Mouse (Mus musculus) hindbrain, embryonic 11.5 days (tissue): ENCODE results near the gene Gng3. TPM values are rescaled to one million over a fixed set of nuclear protein-coding genes. Genes with fewer than 3 reads are reported as not detected.
A peak's percentile ranks its signal among the peaks of the same experiment; 100 is the strongest.
"Not testable (repeated sequence)": the region's sequence is repeated elsewhere in the genome, so short reads cannot be mapped to it uniquely, and the experiment has no call there.

Experiments
- ATAC-seq: fragments of 200-750 bp; cut with Nextera tagmentation; 2 replicates; pipeline ENCODE4 v1.8.0; 2017; ENCODE audit warnings: mild to moderate bottlenecking, moderate TSS enrichment, moderate library complexity; ENCODE audit not compliant: low FRiP score
- DNase-seq: peaks from one replicate; pipeline ENCODE4 v3.0.0-alpha.2; 2015; ENCODE audit warnings: low spot score
- H3K27ac ChIP-seq: fragments of 300-500 bp; sonication (generic); 2 replicates; pipeline ENCODE4 v1.5.1; 2014; ENCODE audit warnings: mild to moderate bottlenecking, low read depth, low read length
- H3K27me3 ChIP-seq: fragments of 300-500 bp; sonication (generic); 2 replicates; pipeline ENCODE4 v1.6.1; 2014; ENCODE audit warnings: mild to moderate bottlenecking, low read length, moderate library complexity, mixed read lengths; ENCODE audit not compliant: control insufficient read depth, insufficient read depth
- H3K36me3 ChIP-seq: fragments of 300-500 bp; sonication (generic); 2 replicates; pipeline ENCODE4 v1.6.1; 2014; ENCODE audit warnings: mild to moderate bottlenecking, low read length, moderate library complexity, mixed read lengths; ENCODE audit not compliant: control insufficient read depth, insufficient read depth
- H3K4me1 ChIP-seq: fragments of 300-500 bp; sonication (generic); replicated peaks from 2 replicates; pipeline ENCODE4 v1.6.1; 2014; ENCODE audit warnings: low read length, mixed read lengths; ENCODE audit not compliant: control insufficient read depth, insufficient read depth
- H3K4me2 ChIP-seq: fragments of 300-500 bp; sonication (generic); replicated peaks from 2 replicates; pipeline ENCODE4 v1.6.1; 2014; ENCODE audit warnings: mild to moderate bottlenecking, low read depth, low read length
- H3K4me3 ChIP-seq: fragments of 300-500 bp; sonication (generic); 2 replicates; pipeline ENCODE4 v1.5.1; 2014; ENCODE audit warnings: low read depth, low read length
- H3K9ac ChIP-seq: fragments of 300-500 bp; sonication (generic); 2 replicates; pipeline ENCODE4 v1.6.1; 2014; ENCODE audit warnings: low read depth, low read length
- H3K9me3 ChIP-seq: fragments of 300-500 bp; sonication (generic); 2 replicates; pipeline ENCODE4 v1.6.1; 2016; ENCODE audit warnings: low read length; ENCODE audit not compliant: control insufficient read depth
- WGBS: fragments of 180-500 bp; shearing (Covaris S2); extraction: QIAGEN DNeasy Blood & Tissue Kit; methylation state at CpG from one replicate; pipeline ENCODE4 v1.1.7; 2014; 5-methylcytosine and 5-hydroxymethylcytosine counted together
- polyA plus RNA-seq: library from polyadenylated mRNA; unstranded; fragments of >200 nt; fragmentation: Nextera tagmentation; extraction: Ambion mirVana; gene quantifications from 2 replicates; pipeline ENCODE4 v1.2.1, GENCODE M21; 2014

The Gng3 gene
- polyA plus RNA-seq, 1 experiment from 2014 or later: 158 TPM

DNA sequence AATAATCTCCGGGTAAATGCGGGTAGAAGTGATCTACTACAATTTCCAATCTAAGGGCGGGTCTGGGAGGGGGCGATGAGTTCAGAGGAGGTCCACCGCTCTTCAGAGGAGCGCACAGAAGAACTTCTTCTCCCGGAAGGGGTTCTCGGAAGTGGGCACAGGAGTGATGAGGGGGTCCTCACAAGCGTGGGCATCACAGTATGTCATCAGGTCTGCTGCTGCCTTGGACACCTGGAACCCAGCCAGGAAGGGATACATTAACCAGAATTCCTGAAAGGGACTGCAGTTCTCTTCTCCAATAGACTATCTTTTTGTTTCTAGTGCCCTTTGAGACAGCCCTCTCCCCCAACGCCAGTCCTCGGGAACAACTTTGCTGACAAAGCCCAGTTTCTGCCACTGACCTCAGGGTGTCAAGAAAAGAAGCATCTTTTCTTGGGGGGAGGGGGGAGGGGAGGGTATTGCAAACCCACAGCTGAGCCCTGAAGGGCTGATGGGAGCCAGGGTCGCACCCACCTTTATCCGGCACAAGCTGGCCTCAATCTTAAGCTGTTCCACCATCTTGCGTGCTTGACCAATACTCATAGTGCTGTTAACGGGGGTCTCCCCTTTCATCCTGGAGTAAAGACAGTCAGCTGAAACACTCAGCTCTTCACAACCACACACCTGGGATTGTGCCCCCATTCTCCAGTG is 808 bp downstream of the Gng3 start:
- peak overlapping the region; percentile 76 for H3K9ac ChIP-seq
- peak overlapping the region; percentile 48 for H3K4me3 ChIP-seq
- peak overlapping the region; percentile 97 for H3K27ac ChIP-seq
- peaks cover 3% of the 10 kb centered on the region; the same call in 1 of the 2 replicates for H3K36me3 ChIP-seq
- DNase-seq (peak; percentile 58), ATAC-seq (peak; percentile 20; the same call in 1 of the 2 replicates)
- peak overlapping the region; percentile 82 for H3K4me2 ChIP-seq
- H3K4me1 ChIP-seq: peaks cover 6% of the 10 kb centered on the region; the same call in 1 of the 2 replicates
- no peaks in the 10 kb centered on the region for H3K27me3 ChIP-seq
- WGBS: 17% methylated on average over 15 of the region's 15 CpGs
- no peaks in the 10 kb centered on the region for H3K9me3 ChIP-seq

DNA sequence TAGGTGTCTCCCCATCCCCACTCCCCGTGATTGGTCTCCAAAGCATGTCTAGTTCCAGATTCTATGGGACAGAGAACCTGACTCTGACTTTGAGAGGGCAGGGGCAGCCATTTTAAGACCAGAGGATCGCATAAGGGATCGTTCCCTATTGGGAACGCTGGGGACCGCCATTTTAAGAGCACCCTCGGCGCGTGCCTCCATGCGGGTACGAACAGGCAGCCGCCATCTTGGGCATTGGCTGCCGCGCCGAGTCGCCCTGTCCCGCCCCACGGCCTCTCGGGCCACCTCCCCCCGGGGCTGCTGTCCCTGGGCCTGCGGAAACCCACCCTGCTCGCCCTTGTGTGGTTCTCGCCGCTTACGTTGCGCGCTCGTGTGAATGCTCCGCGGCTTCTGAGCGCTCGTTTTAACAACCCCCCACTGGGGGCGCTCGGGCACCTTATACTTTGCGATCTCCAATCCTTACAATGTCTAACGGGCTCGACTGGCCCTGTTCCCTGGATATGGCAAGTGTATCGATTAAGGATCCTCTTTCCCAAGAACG is 1.7 kb downstream of the Gng3 start, which contains the start of gene Bscl2:
Bscl2 (plus strand) TSS at position 217 of the 541 bp plus-strand sequence.
- H3K27me3 ChIP-seq: no peaks in the 10 kb centered on the region
- H3K9ac ChIP-seq: peak within 1 kb of the TSS; percentile 76
- peaks cover 6% of the 10 kb centered on the region; the same call in 1 of the 2 replicates for H3K4me1 ChIP-seq
- H3K9me3 ChIP-seq: no peaks in the 10 kb centered on the region
- under 1% methylated on average over 37 of the region's 38 CpGs for WGBS
- ATAC-seq (peak; percentile 74), DNase-seq (peak; percentile 89)
- peaks cover 6% of the 10 kb centered on the region for H3K36me3 ChIP-seq
- peak within 1 kb of the TSS; percentile 48 for H3K4me3 ChIP-seq
- H3K27ac ChIP-seq: peak within 1 kb of the TSS; percentile 97
- H3K4me2 ChIP-seq: peak within 1 kb of the TSS; percentile 82

DNA sequence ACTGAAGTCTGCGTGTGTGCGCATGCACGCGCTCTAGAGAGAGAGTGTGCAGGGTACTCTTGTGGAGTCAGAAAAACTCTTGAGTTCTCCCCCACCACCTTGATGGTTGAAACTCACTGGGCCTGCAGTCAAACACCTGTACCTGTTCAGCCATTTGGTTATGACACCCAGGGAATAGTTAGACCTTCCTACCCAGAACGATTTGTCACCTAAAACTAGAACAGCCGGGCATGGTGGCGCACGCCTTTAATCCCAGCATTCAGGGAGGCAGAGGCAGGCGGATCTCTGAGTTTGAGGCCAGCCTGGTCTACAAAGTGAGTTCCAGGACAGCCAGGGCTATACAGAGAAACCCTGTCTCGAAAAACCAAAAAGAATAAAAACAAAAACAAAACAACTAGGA is 2.7 kb downstream of the Gng3 start:
- H3K9me3 ChIP-seq, H3K4me3 ChIP-seq, H3K4me1 ChIP-seq, H3K27me3 ChIP-seq, ATAC-seq, H3K9ac ChIP-seq, H3K4me2 ChIP-seq, H3K27ac ChIP-seq, H3K36me3 ChIP-seq, DNase-seq: not testable (repeated sequence)
- WGBS: 97% methylated on average over 10 of the region's 10 CpGs

DNA sequence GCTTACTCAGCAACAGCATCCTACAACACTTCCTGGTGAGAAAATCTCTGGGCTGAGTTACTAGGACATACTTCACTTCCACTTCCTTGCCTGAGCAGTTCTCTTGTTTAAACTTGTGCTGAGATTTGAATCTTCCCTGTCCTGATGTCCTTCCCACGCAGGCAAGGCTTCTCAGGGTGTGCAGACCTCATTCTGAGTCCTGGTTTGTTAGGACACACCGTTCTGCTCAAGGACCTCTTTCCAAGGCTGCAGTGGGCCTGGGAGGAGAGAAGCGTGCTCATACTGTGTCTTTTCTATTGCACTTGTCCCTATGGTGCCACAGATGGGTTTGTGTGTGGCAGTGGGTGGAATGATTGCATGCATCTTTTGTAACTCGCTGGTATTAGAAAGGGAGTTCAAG is 6.0 kb downstream of the Gng3 start:
- Histone ChIP-seq H3K9me3 (no peaks in the 10 kb centered on the region), H3K4me2 (no peak overlapping the region), H3K27ac (no peak overlapping the region), H3K4me1 (no peaks in the 10 kb centered on the region), H3K9ac (no peak overlapping the region), H3K27me3 (no peaks in the 10 kb centered on the region), H3K4me3 (no peak overlapping the region), H3K36me3 (peaks cover 22% of the 10 kb centered on the region)
- DNase-seq (no peak), ATAC-seq (no peak)
- 92% methylated on average over 4 of the region's 4 CpGs for WGBS

DNA sequence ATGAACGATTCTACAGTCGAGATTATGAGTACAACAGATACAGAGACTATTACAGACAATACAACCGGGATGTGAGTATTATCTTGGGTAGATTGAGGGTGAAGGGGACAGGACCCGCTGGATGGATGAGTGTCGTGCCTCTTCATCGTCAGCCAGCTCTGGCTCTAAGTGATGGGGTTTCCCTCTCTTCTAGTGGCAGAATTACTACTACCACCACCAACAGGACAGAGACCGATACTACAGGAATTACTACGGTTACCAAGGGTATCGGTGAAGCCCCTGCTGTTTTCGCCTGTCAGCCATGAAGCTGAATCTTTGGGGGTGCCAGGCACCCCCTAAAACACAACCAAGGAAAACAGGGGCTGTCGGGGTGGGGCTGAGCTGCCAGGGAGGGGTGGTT is 7.7 kb downstream of the Gng3 start:
- Histone ChIP-seq H3K9ac (no peak overlapping the region), H3K27ac (no peak overlapping the region), H3K27me3 (no peaks in the 10 kb centered on the region), H3K36me3 (peaks cover 31% of the 10 kb centered on the region), H3K4me1 (no peaks in the 10 kb centered on the region), H3K4me3 (no peak overlapping the region), H3K9me3 (no peaks in the 10 kb centered on the region), H3K4me2 (no peak overlapping the region)
- DNase-seq (no peak), ATAC-seq (no peak)
- WGBS: 89% methylated on average over 11 of the region's 11 CpGs

DNA sequence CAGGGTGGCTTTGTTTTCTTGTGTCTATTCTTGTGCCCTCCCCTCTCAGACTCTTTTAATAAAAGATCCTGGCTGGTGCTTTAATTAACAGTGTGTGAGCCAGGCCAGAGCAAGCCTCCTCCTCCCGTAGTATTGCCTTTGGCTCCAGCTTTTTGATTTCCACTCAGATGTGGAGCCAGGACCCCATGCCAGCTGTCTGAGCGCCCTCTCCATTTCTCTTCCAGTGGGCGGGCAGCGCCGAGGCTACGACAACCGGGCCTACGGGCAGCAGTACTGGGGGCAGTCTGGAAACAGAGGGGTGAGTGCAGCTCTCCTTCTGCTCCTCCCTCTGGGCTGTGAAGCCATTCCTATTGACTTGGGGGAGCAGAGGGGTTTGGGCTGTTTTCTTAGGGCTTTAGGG is 8.3 kb downstream of the Gng3 start:
- Histone ChIP-seq H3K4me2 (no peak overlapping the region), H3K4me1 (no peaks in the 10 kb centered on the region), H3K9me3 (no peaks in the 10 kb centered on the region), H3K4me3 (no peak overlapping the region), H3K27me3 (no peaks in the 10 kb centered on the region), H3K27ac (no peak overlapping the region), H3K9ac (no peak overlapping the region), H3K36me3 (peaks cover 33% of the 10 kb centered on the region)
- ATAC-seq: no peak
- no peak for DNase-seq
- WGBS: 93% methylated on average over 8 of the region's 8 CpGs

DNA sequence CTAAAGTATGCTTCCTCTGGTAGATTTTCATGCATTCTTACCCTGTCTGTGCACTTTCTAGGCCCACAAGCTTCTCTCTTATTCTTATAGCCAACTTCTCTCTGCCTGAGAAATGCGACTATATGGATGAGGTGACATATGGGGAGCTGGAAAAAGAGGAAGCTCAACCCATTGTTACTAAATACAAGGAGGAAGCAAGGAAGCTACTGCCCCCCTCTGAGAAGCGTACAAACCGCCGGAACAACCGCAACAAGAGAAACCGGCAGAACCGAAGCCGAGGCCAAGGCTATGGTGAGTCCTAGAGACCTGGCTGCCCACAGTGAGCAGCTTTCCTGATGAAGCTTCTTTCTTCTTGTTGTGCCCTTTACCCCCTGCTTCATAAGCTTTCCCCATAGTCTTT is 9.3 kb downstream of the Gng3 start, which contains the start of gene AC129217.1:
AC129217.1 (plus strand) TSS at position 114 of the 400 bp plus-strand sequence.
- no peak for ATAC-seq
- Histone ChIP-seq H3K4me2 (no peak within 1 kb of the TSS), H3K9ac (no peak within 1 kb of the TSS), H3K27ac (no peak within 1 kb of the TSS), H3K27me3 (no peaks in the 10 kb centered on the region), H3K4me3 (no peak within 1 kb of the TSS), H3K4me1 (no peaks in the 10 kb centered on the region), H3K36me3 (peaks cover 31% of the 10 kb centered on the region), H3K9me3 (no peaks in the 10 kb centered on the region)
- DNase-seq: no peak
- WGBS: 90% methylated on average over 8 of the region's 8 CpGs

DNA sequence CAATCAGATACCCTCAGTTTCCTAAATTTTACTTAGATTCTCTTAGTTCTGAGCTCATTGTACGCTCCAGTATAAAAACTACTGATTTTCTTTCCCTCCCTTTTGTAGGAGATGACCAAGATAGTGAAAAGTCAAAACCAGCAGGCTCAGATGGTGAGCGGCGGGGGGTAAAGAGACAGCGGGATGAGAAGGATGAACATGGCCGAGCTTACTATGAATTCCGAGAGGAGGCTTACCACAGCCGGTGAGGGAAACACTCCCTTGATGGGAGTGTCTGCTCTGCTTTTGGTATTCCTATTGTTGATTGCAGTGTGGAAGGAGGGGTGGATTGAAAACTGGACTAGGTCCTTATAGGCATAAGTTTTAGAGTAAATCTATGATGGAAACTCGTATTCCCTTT is 16.3 kb downstream of the Gng3 start:
- ATAC-seq (no peak), DNase-seq (no peak)
- H3K27ac ChIP-seq: no peak overlapping the region
- no peaks in the 10 kb centered on the region for H3K27me3 ChIP-seq
- no peak overlapping the region for H3K9ac ChIP-seq
- peak overlapping the region; percentile 77; the same call in 1 of the 2 replicates for H3K4me2 ChIP-seq
- H3K4me3 ChIP-seq: peak overlapping the region; percentile 1; the same call in 1 of the 2 replicates
- 77% methylated on average over 8 of the region's 8 CpGs for WGBS
- H3K36me3 ChIP-seq: 0 out of 2 replicates have a peak, but pooled peaks cover 8% of the 10 kb centered on the region
- H3K4me1 ChIP-seq: peaks cover 3% of the 10 kb centered on the region; the same call in 1 of the 2 replicates
- no peaks in the 10 kb centered on the region for H3K9me3 ChIP-seq
